Comparison of ENCODE assay signal across 9 mouse cellular contexts in genomic region chr7:49439136-49439535, GRCm38 (mm10).
DNase-seq lines count a peak whose midpoint lies in the region; ATAC-seq and TF ChIP-seq lines count a peak whose summit lies in the region.
"Had no signal": no experiment of that assay in that cellular context is flagged by ENCODE, and none has a peak within 500 bp of the region (broad histone marks: within the 10 kb centered on the region; RNA-seq: fewer than 3 reads in every experiment).

No protein-coding gene starts in this region.

- H3K9me3 ChIP-seq in hindbrain, embryonic 11.5 days (ENCODE audit: control insufficient read depth, low read length), result no peaks in the 10 kb centered on the region
- H3K9me3 ChIP-seq in hindbrain, embryonic 14.5 days (ENCODE audit: control insufficient read depth, low read length), result no peaks in the 10 kb centered on the region
- H3K9me3 ChIP-seq in E14TG2a.4 (ENCODE audit: low read length), result no peaks in the 10 kb centered on the region
- no peaks in the 10 kb centered on the region for H3K9me3 ChIP-seq in midbrain, embryonic 10.5 days (replicated peaks)
- H3K9me3 ChIP-seq: liver, embryonic 15.5 days had no signal

- no peak for ATAC-seq in hindbrain, embryonic 11.5 days (ENCODE audit: low FRiP score)
- no peak for ATAC-seq in hindbrain, embryonic 14.5 days (ENCODE audit: low FRiP score)
- peak; percentile 56 to 59; a peak in 2 of 4 replicates for ATAC-seq in hematopoietic stem cell, adult 5-6 weeks (replicated peaks in 1 of 2; ENCODE audit: insufficient read depth in 1 of 2, low FRiP score in 2 of 2, low TSS enrichment in 1 of 2, low read depth in 1 of 2, poor library complexity in 2 of 2, severe bottlenecking in 2 of 2)
- ATAC-seq in neutrophil, adult 5-6 weeks (ENCODE audit: extremely low read depth, insufficient number of reproducible peaks, low FRiP score, poor library complexity, severe bottlenecking), result 0 out of 2 replicates have a peak, but pooled peaks have one; percentile 39

- 71% methylated on average over 2 of the region's 2 CpGs for WGBS in hindbrain, embryonic 11.5 days
- WGBS in hindbrain, embryonic 14.5 days, result 75% methylated on average over 2 of the region's 2 CpGs
- 72% methylated on average over 2 of the region's 2 CpGs for WGBS in midbrain, embryonic 10.5 days

- H3K4me2 ChIP-seq in hindbrain, embryonic 11.5 days (replicated peaks; ENCODE audit: low read depth, low read length), result no peak overlapping the region
- H3K4me2 ChIP-seq in hindbrain, embryonic 14.5 days (replicated peaks), result no peak overlapping the region
- H3K4me2 ChIP-seq: liver, embryonic 15.5 days had no signal

- no peaks in the 10 kb centered on the region for H3K36me3 ChIP-seq in hindbrain, embryonic 11.5 days (ENCODE audit: control insufficient read depth, insufficient read depth, low read length)
- no peaks in the 10 kb centered on the region for H3K36me3 ChIP-seq in hindbrain, embryonic 14.5 days (replicated peaks; ENCODE audit: control insufficient read depth, insufficient read depth)
- no peaks in the 10 kb centered on the region for H3K36me3 ChIP-seq in E14TG2a.4 (ENCODE audit: insufficient read depth, low read length)
- no peaks in the 10 kb centered on the region for H3K36me3 ChIP-seq in midbrain, embryonic 10.5 days
- H3K36me3 ChIP-seq: liver, embryonic 15.5 days had no signal

- TF ChIP-seq CTCF in E14TG2a.4 (conservative IDR thresholded peaks at IDR 0.05; ENCODE audit: low read length), result peak; percentile 87

- H3K9ac ChIP-seq in hindbrain, embryonic 11.5 days (ENCODE audit: low read depth, low read length), result no peak overlapping the region
- H3K9ac ChIP-seq in hindbrain, embryonic 14.5 days, result no peak overlapping the region
- H3K9ac ChIP-seq: liver, embryonic 15.5 days had no signal

- no peak overlapping the region for H3K4me3 ChIP-seq in hindbrain, embryonic 11.5 days (ENCODE audit: low read depth, low read length)
- H3K4me3 ChIP-seq in hindbrain, embryonic 14.5 days (replicated peaks; ENCODE audit: low read length), result no peak overlapping the region
- no peak overlapping the region for H3K4me3 ChIP-seq in E14TG2a.4 (replicated peaks; ENCODE audit: low read length)
- H3K4me3 ChIP-seq in midbrain, embryonic 10.5 days, result no peak overlapping the region
- H3K4me3 ChIP-seq: liver, embryonic 15.5 days had no signal

- H3K27me3 ChIP-seq in hindbrain, embryonic 11.5 days (ENCODE audit: control insufficient read depth, insufficient read depth, low read length), result no peaks in the 10 kb centered on the region
- H3K27me3 ChIP-seq in hindbrain, embryonic 14.5 days (ENCODE audit: control insufficient read depth, insufficient read depth, low read length), result no peaks in the 10 kb centered on the region
- H3K27me3 ChIP-seq in E14TG2a.4 (ENCODE audit: insufficient read depth, low read length), result no peaks in the 10 kb centered on the region
- H3K27me3 ChIP-seq in midbrain, embryonic 10.5 days (ENCODE audit: low read depth, poor library complexity, severe bottlenecking), result no peaks in the 10 kb centered on the region
- H3K27me3 ChIP-seq: liver, embryonic 15.5 days had no signal

- H3K4me1 ChIP-seq in hindbrain, embryonic 11.5 days (replicated peaks; ENCODE audit: control insufficient read depth, insufficient read depth, low read length), result no peaks in the 10 kb centered on the region
- peaks cover 11% of the 10 kb centered on the region; the same call in 1 of the 2 replicates for H3K4me1 ChIP-seq in hindbrain, embryonic 14.5 days (replicated peaks; ENCODE audit: control insufficient read depth, insufficient read depth, low read length)
- H3K4me1 ChIP-seq in E14TG2a.4 (replicated peaks; ENCODE audit: low read depth, low read length), result peaks cover 23% of the 10 kb centered on the region
- peaks cover 25% of the 10 kb centered on the region for H3K4me1 ChIP-seq in midbrain, embryonic 10.5 days

- H3K27ac ChIP-seq in hindbrain, embryonic 11.5 days (ENCODE audit: low read depth, low read length), result no peak overlapping the region
- H3K27ac ChIP-seq in hindbrain, embryonic 14.5 days, result no peak overlapping the region
- H3K27ac ChIP-seq in midbrain, embryonic 10.5 days (replicated peaks), result no peak overlapping the region
- H3K27ac ChIP-seq: liver, embryonic 15.5 days had no signal

- peak; percentile 53 for DNase-seq in hindbrain, embryonic 11.5 days (ENCODE audit: low spot score)
- no peak for DNase-seq in hindbrain, embryonic 14.5 days (ENCODE audit: low spot score)
- DNase-seq in c-Kit-positive CD71-positive TER-119-positive erythroid progenitor cells, embryonic 14.5 days (ENCODE audit: low spot score), result peak; percentile 15
- no peak for DNase-seq in midbrain, embryonic 10.5 days (ENCODE audit: low spot score)
- DNase-seq in layer of hippocampus, postnatal 14 days (ENCODE audit: low spot score in 2 of 2), result no peak

Comparison
In these comparisons a context has a peak if more than half of its experiments do, and no peak if none do; other contexts are left out.
1. DNase-seq: peak in hindbrain, embryonic 11.5 days (single experiment) and c-Kit-positive CD71-positive TER-119-positive erythroid progenitor cells, embryonic 14.5 days (single experiment); none in hindbrain, embryonic 14.5 days (single experiment), midbrain, embryonic 10.5 days (single experiment) and layer of hippocampus, postnatal 14 days (0 of 2).
2. ATAC-seq: peak in hematopoietic stem cell, adult 5-6 weeks (2 of 2) and neutrophil, adult 5-6 weeks (single experiment); none in hindbrain, embryonic 11.5 days (single experiment) and hindbrain, embryonic 14.5 days (single experiment).